Mouse (Mus musculus) erythroblast, embryonic 14.5 days (primary cell): Measurements from ENCODE around the gene Hesx1. TPM values are rescaled to one million over a fixed set of nuclear protein-coding genes. Genes with fewer than 3 reads are reported as not detected.

ENCODE experiments used
- H3K27me3 ChIP-seq: 2 replicates; pipeline ENCODE4 v1.6.1; 2012; ENCODE audit warnings: inconsistent platforms; ENCODE audit not compliant: control insufficient read depth
- H3K36me3 ChIP-seq: 2 replicates; pipeline ENCODE4 v1.6.1; 2012; ENCODE audit warnings: mild to moderate bottlenecking, inconsistent platforms; ENCODE audit not compliant: control insufficient read depth
- H3K4me1 ChIP-seq: 2 replicates; pipeline ENCODE4 v1.6.1; 2012; ENCODE audit warnings: inconsistent platforms; ENCODE audit not compliant: control insufficient read depth
- H3K4me3 ChIP-seq: replicated peaks from 2 replicates; pipeline ENCODE3; 2012; ENCODE audit warnings: moderate library complexity, mild to moderate bottlenecking, inconsistent platforms
- H3K9me3 ChIP-seq: 2 replicates; pipeline ENCODE4 v1.6.1; 2012; ENCODE audit warnings: low read length, inconsistent platforms, mixed read lengths; ENCODE audit not compliant: control insufficient read depth
- GATA1 ChIP-seq: IDR thresholded peaks from 2 replicates; pipeline ENCODE4 v1.6.1; 2012; ENCODE audit warnings: low read length, inconsistent platforms, mixed read lengths
- TAL1 ChIP-seq: IDR thresholded peaks from 3 replicates; pipeline ENCODE4 v1.6.1; 2012; ENCODE audit warnings: low read length, inconsistent platforms, mixed read lengths
- polyA plus RNA-seq: library from polyadenylated mRNA; stranded (reverse); fragments of >175 nt; gene quantifications from 2 replicates; pipeline ENCODE4 v1.2.3, GENCODE M21; 2012

Hesx1 gene
- polyA plus RNA-seq, 1 experiment, result 0.46 TPM

GRCm38 (mm10) chr14:26976212-26976611, 18.0 kb upstream of the Hesx1 start:
- Histone ChIP-seq H3K9me3 (peaks cover 2% of the 10 kb centered on the region; the same call in 1 of the 2 replicates), H3K4me3 (no peak overlapping the region), H3K27me3 (peaks cover 14% of the 10 kb centered on the region), H3K4me1 (peaks cover 2% of the 10 kb centered on the region), H3K36me3 (no peaks in the 10 kb centered on the region)
- no peak for TF ChIP-seq TAL1
- TF ChIP-seq GATA1, result no peak

DNA sequence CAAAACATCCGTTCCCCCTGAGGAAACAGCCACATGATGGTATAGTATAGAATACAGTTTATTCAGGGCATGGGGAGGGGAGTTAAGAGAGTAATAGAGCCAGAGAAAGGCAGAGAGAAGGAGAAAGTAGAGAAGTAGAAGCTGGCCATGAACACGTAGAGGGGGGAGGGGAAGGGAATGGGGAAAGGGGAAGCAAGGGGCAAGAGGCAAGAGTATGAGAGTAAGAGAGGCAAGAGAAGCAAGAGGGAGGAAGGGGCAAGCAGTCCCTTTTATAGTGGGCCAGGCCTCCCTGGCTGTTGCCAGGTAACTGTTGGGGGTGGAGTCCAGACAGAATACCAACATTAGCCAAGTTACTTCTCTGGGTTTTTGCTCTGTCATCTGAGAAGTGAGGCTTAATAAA, 16.7 kb upstream of the Hesx1 start:
- TF ChIP-seq TAL1 (no peak), GATA1 (no peak)
- no peak overlapping the region for H3K4me3 ChIP-seq
- H3K9me3 ChIP-seq, result peaks cover 2% of the 10 kb centered on the region; the same call in 1 of the 2 replicates
- no peaks in the 10 kb centered on the region for H3K4me1 ChIP-seq
- H3K36me3 ChIP-seq, result no peaks in the 10 kb centered on the region
- H3K27me3 ChIP-seq, result peaks cover under 1% of the 10 kb centered on the region

- Histone ChIP-seq H3K9me3 (peaks cover 2% of the 10 kb centered on the region; the same call in 1 of the 2 replicates), H3K4me1 (no peaks in the 10 kb centered on the region), H3K27me3 (no peaks in the 10 kb centered on the region), H3K4me3 (no peak overlapping the region), H3K36me3 (no peaks in the 10 kb centered on the region)
- TF ChIP-seq TAL1, result no peak
- TF ChIP-seq GATA1, result no peak
Measured at GRCm38 (mm10) chr14:26979808-26980207, 14.4 kb upstream of the Hesx1 start.

- no peak for TF ChIP-seq TAL1
- TF ChIP-seq GATA1, result no peak
- Histone ChIP-seq H3K36me3 (no peaks in the 10 kb centered on the region), H3K9me3 (peaks cover 2% of the 10 kb centered on the region; the same call in 1 of the 2 replicates), H3K4me1 (no peaks in the 10 kb centered on the region), H3K27me3 (no peaks in the 10 kb centered on the region), H3K4me3 (no peak overlapping the region)
Measured at GRCm38 (mm10) chr14:26981021-26981420, 13.2 kb upstream of the Hesx1 start.

- H3K36me3 ChIP-seq, result no peaks in the 10 kb centered on the region
- peaks cover 2% of the 10 kb centered on the region; the same call in 1 of the 2 replicates for H3K9me3 ChIP-seq
- TF ChIP-seq TAL1 (no peak), GATA1 (no peak)
- no peaks in the 10 kb centered on the region for H3K27me3 ChIP-seq
- no peak overlapping the region for H3K4me3 ChIP-seq
- H3K4me1 ChIP-seq, result no peaks in the 10 kb centered on the region
Measured at GRCm38 (mm10) chr14:26981494-26982149, 12.6 kb upstream of the Hesx1 start.

- H3K9me3 ChIP-seq, result peaks cover 2% of the 10 kb centered on the region; the same call in 1 of the 2 replicates
- no peaks in the 10 kb centered on the region for H3K27me3 ChIP-seq
- no peak overlapping the region for H3K4me3 ChIP-seq
- no peaks in the 10 kb centered on the region for H3K4me1 ChIP-seq
- no peaks in the 10 kb centered on the region for H3K36me3 ChIP-seq
- TF ChIP-seq TAL1, result no peak
- TF ChIP-seq GATA1, result no peak
Measured at GRCm38 (mm10) chr14:26982150-26982530, 12.1 kb upstream of the Hesx1 start.

- no peaks in the 10 kb centered on the region for H3K4me1 ChIP-seq
- H3K27me3 ChIP-seq, result no peaks in the 10 kb centered on the region
- TF ChIP-seq GATA1 (no peak), TAL1 (no peak)
Measured at GRCm38 (mm10) chr14:26988694-26989093, 5.5 kb upstream of the Hesx1 start.

GRCm38 (mm10) chr14:26991622-26992021, 2.6 kb upstream of the Hesx1 start:
- no peaks in the 10 kb centered on the region for H3K9me3 ChIP-seq
- no peaks in the 10 kb centered on the region for H3K36me3 ChIP-seq
- no peaks in the 10 kb centered on the region for H3K27me3 ChIP-seq
- H3K4me3 ChIP-seq, result no peak overlapping the region
- peaks cover 7% of the 10 kb centered on the region for H3K4me1 ChIP-seq
- TF ChIP-seq GATA1 (no peak), TAL1 (no peak)

More at GRCm38 (mm10) chr14:26988694-26989093, 5.5 kb upstream of the Hesx1 start:
- Histone ChIP-seq H3K4me3 (no peak overlapping the region), H3K36me3 (no peaks in the 10 kb centered on the region), H3K9me3 (no peaks in the 10 kb centered on the region)

DNA sequence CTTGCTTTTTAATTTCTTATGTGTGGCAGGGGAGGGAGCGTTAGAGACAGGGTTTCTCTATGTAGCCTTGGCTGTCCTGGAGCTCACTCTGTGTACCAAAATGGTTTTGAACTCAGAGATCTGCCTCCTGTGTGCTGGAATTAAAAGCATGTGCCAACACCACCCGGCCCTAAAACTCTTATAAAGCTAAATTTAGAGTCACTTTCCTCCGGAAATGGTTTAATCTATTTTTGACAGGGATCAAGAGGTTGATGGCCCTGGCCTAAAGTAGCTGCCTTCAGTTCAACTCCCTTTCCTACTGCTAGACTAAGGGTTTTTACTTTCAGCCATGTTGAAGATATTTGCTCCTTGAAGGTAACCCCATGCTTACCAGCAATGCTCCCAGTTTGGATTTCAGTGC, 789 bp upstream of the Hesx1 start:
- TF ChIP-seq GATA1 (no peak), TAL1 (no peak)
- Histone ChIP-seq H3K9me3 (no peaks in the 10 kb centered on the region), H3K4me1 (peaks cover 8% of the 10 kb centered on the region), H3K36me3 (no peaks in the 10 kb centered on the region), H3K4me3 (no peak overlapping the region), H3K27me3 (no peaks in the 10 kb centered on the region)

GRCm38 (mm10) chr14:26996257-26996656, 2.0 kb downstream of the Hesx1 start:
- TF ChIP-seq GATA1, result no peak
- no peak for TF ChIP-seq TAL1
- Histone ChIP-seq H3K36me3 (no peaks in the 10 kb centered on the region), H3K27me3 (no peaks in the 10 kb centered on the region), H3K4me3 (no peak overlapping the region), H3K9me3 (no peaks in the 10 kb centered on the region), H3K4me1 (peaks cover 25% of the 10 kb centered on the region)
